Mouse (Mus musculus): ENCODE measurements around the gene Ndufb5.
"Not testable (repeated sequence)": the region's sequence is repeated elsewhere in the genome, so short reads cannot be mapped to it uniquely, and the experiment has no call there.

The Ndufb5 gene

DNA sequence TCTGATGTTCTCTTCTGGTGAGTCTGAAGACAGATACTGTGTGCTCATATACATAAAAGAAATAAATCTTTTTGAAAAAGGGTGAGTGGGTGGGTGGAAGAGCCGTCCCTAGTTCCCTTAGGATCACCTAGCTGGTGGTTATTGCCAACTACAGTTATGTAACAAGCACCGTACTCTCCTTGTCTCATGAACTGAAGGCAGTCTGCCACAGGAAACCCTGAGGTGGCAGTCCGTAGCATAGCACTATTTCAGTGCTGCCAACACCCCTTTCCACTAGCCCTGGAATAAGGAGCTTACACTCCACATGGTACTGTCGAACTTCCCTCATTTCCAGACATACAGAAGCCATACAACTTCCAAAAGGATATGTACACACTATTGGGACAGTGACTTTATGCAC, 8.9 kb upstream of the Ndufb5 start:
- no peak for DNase-seq (ENCODE audit: low spot score)

- no peak for DNase-seq (ENCODE audit: low spot score)
Observed at GRCm38 (mm10) chr3:32737172-32737655, 424 bp downstream of the Ndufb5 start, which contains the start of gene Mrpl47. Gene Mrpl47, minus strand, starts transcription at chr3:32737605.

GRCm38 (mm10) chr3:32738549-32738948, 1.8 kb downstream of the Ndufb5 start:
- DNase-seq (ENCODE audit: low spot score): no peak

DNA sequence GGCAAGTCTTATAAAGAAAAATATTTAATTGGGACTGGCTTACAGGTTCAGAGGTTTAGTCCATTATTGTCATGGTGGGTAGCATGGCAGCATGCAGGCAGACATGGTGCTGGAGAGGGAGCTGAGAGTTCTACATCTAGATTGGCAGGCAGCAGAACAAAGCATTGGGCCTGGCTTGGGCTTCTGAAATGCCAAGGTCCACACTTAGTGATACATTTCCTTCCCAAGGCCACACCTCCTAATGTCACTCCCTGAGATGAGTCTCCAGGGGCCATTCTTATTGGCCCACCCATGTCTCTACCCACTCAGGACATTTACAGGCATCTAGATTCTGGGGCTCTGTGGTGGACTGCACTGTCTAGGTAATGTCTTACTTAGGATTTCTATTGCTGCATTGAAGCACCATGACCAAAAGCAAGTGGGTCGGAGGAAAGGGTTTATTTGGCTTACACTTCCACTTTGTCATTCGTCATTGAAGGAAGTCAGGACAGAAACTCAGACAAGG, 5.5 kb downstream of the Ndufb5 start:
- DNase-seq (ENCODE audit: low spot score): no peak

DNA sequence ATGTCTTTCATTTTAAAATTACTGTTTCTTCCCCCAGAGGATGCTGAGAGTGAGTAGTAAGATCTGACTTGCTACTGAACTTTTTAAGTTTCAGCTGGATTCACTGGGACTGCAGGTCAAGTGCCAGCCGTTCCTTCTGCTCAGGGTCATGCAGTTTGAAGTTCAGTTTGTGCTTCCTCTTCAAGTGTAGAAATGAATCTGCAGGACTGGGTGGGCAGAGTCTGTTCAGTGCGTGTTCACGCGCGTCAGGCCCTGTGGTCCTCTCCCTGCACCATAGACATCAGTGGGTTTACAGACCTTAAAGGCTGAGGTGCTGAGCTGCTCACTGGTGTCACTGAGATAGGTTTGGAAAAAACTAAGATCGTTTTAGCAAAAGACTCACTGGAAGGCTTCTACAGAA, 8.2 kb downstream of the Ndufb5 start:
- no peak for DNase-seq (ENCODE audit: low spot score)

- not testable (repeated sequence) for DNase-seq (ENCODE audit: low spot score)
Observed at GRCm38 (mm10) chr3:32745426-32745825, 8.6 kb downstream of the Ndufb5 start.

- no peak for DNase-seq (ENCODE audit: low spot score)
Observed at GRCm38 (mm10) chr3:32748384-32748783, 11.6 kb downstream of the Ndufb5 start.

- no peak for DNase-seq (ENCODE audit: low spot score)
Observed at GRCm38 (mm10) chr3:32749820-32750579, 13.2 kb downstream of the Ndufb5 start.

DNA sequence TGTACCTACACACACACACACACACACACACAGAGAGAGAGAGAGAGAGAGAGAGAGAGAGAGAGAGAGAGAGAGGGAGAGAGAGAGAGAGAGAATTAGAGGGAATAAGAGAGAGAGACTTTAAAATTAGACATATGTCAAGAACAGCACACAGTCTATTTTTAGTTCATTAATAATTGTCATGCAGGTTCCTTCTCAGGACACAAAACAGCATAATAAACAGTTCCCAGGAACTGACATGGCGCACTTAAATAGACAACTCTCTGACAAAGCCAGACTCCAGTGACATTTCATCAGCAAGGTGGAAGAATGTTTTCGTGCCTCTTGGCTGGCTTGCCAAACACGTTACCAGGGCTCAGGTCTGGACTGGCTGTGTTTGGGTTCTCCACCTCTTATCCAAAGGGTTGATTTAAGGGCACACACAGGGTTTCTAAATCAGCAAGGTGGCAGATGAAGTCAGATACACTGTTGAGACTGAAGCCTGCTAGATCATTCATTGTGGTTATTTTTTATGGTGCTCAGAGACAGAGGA, 17.7 kb downstream of the Ndufb5 start:
- DNase-seq (ENCODE audit: low spot score): no peak

- no peak for DNase-seq (ENCODE audit: low spot score)
Observed at GRCm38 (mm10) chr3:32759212-32759611, 22.4 kb downstream of the Ndufb5 start.

- no peak for DNase-seq (ENCODE audit: low spot score)
Observed at GRCm38 (mm10) chr3:32762962-32763361, 26.2 kb downstream of the Ndufb5 start.

- DNase-seq (ENCODE audit: low spot score): no peak
Observed at GRCm38 (mm10) chr3:32763902-32764301, 27.1 kb downstream of the Ndufb5 start.

GRCm38 (mm10) chr3:32770781-32771180, 34.0 kb downstream of the Ndufb5 start:
- no peak for DNase-seq (ENCODE audit: low spot score)

All from T-cell, adult 2 months (primary cell).